Comparison of ENCODE assay signal across 17 mouse cellular contexts in genomic region chr3:27561921-27562320, GRCm38 (mm10).
DNase-seq lines count a peak whose midpoint lies in the region; ATAC-seq and TF ChIP-seq lines count a peak whose summit lies in the region.
"Had no signal": no experiment of that assay in that cellular context is flagged by ENCODE, and none has a peak within 500 bp of the region (broad histone marks: within the 10 kb centered on the region; RNA-seq: fewer than 3 reads in every experiment).

No protein-coding gene starts in this region.

- no peak overlapping the region for H3K9ac ChIP-seq in liver, adult 2 months (ENCODE audit: low read depth, low read length)
- no peak overlapping the region for H3K9ac ChIP-seq in liver, embryonic 12.5 days
- H3K9ac ChIP-seq in hindbrain, embryonic 11.5 days (ENCODE audit: low read depth, low read length): no peak overlapping the region
- H3K9ac ChIP-seq: heart, embryonic 15.5 days; hindbrain, embryonic 12.5 days; limb, embryonic 13.5 days; liver, postnatal 0 days had no signal

- no peak overlapping the region for H3K27ac ChIP-seq in liver, adult 2 months (replicated peaks; ENCODE audit: insufficient read depth, low read depth, low read length)
- H3K27ac ChIP-seq in liver, embryonic 12.5 days: no peak overlapping the region
- H3K27ac ChIP-seq in hindbrain, embryonic 11.5 days (ENCODE audit: low read depth, low read length): no peak overlapping the region
- H3K27ac ChIP-seq: embryonic facial prominence, embryonic 10.5 days; heart, embryonic 15.5 days; hindbrain, embryonic 12.5 days; limb, embryonic 13.5 days; midbrain, embryonic 10.5 days had no signal

- 98% methylated on average over 2 of the region's 2 CpGs for WGBS in liver, adult 2 months
- WGBS in liver, embryonic 12.5 days (ENCODE audit: insufficient replicate concordance): 79% methylated on average over 2 of the region's 2 CpGs
- 96% methylated on average over 2 of the region's 2 CpGs for WGBS in hindbrain, embryonic 11.5 days

- peaks cover 11% of the 10 kb centered on the region; the same call in 1 of the 2 replicates for H3K79me2 ChIP-seq in liver, adult 2 months (ENCODE audit: control insufficient read depth, insufficient read depth, low read length)

- H3K4me2 ChIP-seq in liver, embryonic 12.5 days: no peak overlapping the region
- no peak overlapping the region for H3K4me2 ChIP-seq in hindbrain, embryonic 11.5 days (replicated peaks; ENCODE audit: low read depth, low read length)
- H3K4me2 ChIP-seq: heart, embryonic 15.5 days; hindbrain, embryonic 12.5 days; limb, embryonic 13.5 days had no signal

- peaks cover 45% of the 10 kb centered on the region for H3K4me1 ChIP-seq in liver, adult 2 months (ENCODE audit: control insufficient read depth, insufficient read depth, low read length)
- H3K4me1 ChIP-seq in liver, embryonic 12.5 days: no peaks in the 10 kb centered on the region
- no peaks in the 10 kb centered on the region for H3K4me1 ChIP-seq in hindbrain, embryonic 11.5 days (replicated peaks; ENCODE audit: control insufficient read depth, insufficient read depth, low read length)
- H3K4me1 ChIP-seq: embryonic facial prominence, embryonic 10.5 days; hindbrain, embryonic 12.5 days; midbrain, embryonic 10.5 days had no signal

- no peak overlapping the region for H3K4me3 ChIP-seq in liver, adult 2 months (ENCODE audit: insufficient read depth, low read depth, low read length)
- no peak overlapping the region for H3K4me3 ChIP-seq in liver, embryonic 12.5 days
- no peak overlapping the region for H3K4me3 ChIP-seq in hindbrain, embryonic 11.5 days (ENCODE audit: low read depth, low read length)
- H3K4me3 ChIP-seq: embryonic facial prominence, embryonic 10.5 days; erythroblast, embryonic 14.5 days; heart, embryonic 15.5 days; hindbrain, embryonic 12.5 days; limb, embryonic 13.5 days; midbrain, embryonic 10.5 days had no signal

- peak; percentile 18 for DNase-seq in adrenal gland, adult 2 months
- no peak for DNase-seq in adrenal gland, postnatal 4 days (ENCODE audit: low spot score in 2 of 2)
- DNase-seq in frontal cortex, postnatal 25 days (ENCODE audit: low spot score in 2 of 2): no peak
- peak; percentile 56 for DNase-seq in liver, adult 2 months (ENCODE audit: extremely low read depth, low read depth, low spot score)
- DNase-seq in hindbrain, embryonic 11.5 days (ENCODE audit: low spot score): no peak
- no peak for DNase-seq in gastrocnemius, postnatal 14 days
- DNase-seq: adrenal gland, postnatal 25 days; liver, postnatal 0 days; lung, postnatal 36 days had no signal

- intact Hi-C loops in gastrocnemius, postnatal 14 days (cut with DNase I; ENCODE audit: low total_unique reads): no loop called here

- H3K9me3 ChIP-seq in liver, embryonic 12.5 days (replicated peaks): no peaks in the 10 kb centered on the region
- H3K9me3 ChIP-seq in hindbrain, embryonic 11.5 days (ENCODE audit: control insufficient read depth, low read length): no peaks in the 10 kb centered on the region
- H3K9me3 ChIP-seq: embryonic facial prominence, embryonic 10.5 days; heart, embryonic 15.5 days; hindbrain, embryonic 12.5 days; limb, embryonic 13.5 days; midbrain, embryonic 10.5 days had no signal

- H3K36me3 ChIP-seq in liver, adult 2 months (ENCODE audit: control insufficient read depth, insufficient read depth, low read length): no peaks in the 10 kb centered on the region
- H3K36me3 ChIP-seq in liver, embryonic 12.5 days: no peaks in the 10 kb centered on the region
- H3K36me3 ChIP-seq in hindbrain, embryonic 11.5 days (ENCODE audit: control insufficient read depth, insufficient read depth, low read length): no peaks in the 10 kb centered on the region
- H3K36me3 ChIP-seq: embryonic facial prominence, embryonic 10.5 days; hindbrain, embryonic 12.5 days; limb, embryonic 13.5 days; midbrain, embryonic 10.5 days had no signal

- TF ChIP-seq POLR2A in liver, adult 2 months (IDR thresholded peaks at IDR 0.05; ENCODE audit: extremely low read depth, insufficient read depth, low read length): no peak

- ATAC-seq in frontal cortex, adult (ENCODE audit: low TSS enrichment): peak; percentile 86
- ATAC-seq in liver, embryonic 12.5 days: no peak
- ATAC-seq in hindbrain, embryonic 11.5 days (ENCODE audit: low FRiP score): no peak
- ATAC-seq: liver, postnatal 0 days had no signal

- TF ChIP-seq CTCF in liver, adult 2 months (IDR thresholded peaks at IDR 0.05; ENCODE audit: low read depth, low read length): no peak

- H3K27me3 ChIP-seq in liver, adult 2 months (ENCODE audit: control insufficient read depth, insufficient read depth, low read length): no peaks in the 10 kb centered on the region
- no peaks in the 10 kb centered on the region for H3K27me3 ChIP-seq in liver, embryonic 12.5 days (replicated peaks)
- no peaks in the 10 kb centered on the region for H3K27me3 ChIP-seq in hindbrain, embryonic 11.5 days (ENCODE audit: control insufficient read depth, insufficient read depth, low read length)
- H3K27me3 ChIP-seq: heart, embryonic 15.5 days; hindbrain, embryonic 12.5 days; limb, embryonic 13.5 days had no signal

Comparison
In these comparisons a context has a peak if more than half of its experiments do, and no peak if none do; other contexts are left out.
1. DNase-seq: peak in adrenal gland, adult 2 months (single experiment) and liver, adult 2 months (single experiment); none in adrenal gland, postnatal 4 days (0 of 2), frontal cortex, postnatal 25 days (0 of 2), hindbrain, embryonic 11.5 days (single experiment) and gastrocnemius, postnatal 14 days (single experiment).